Mouse (Mus musculus) right cerebral cortex, postnatal 14 days (tissue): ENCODE data around the gene Pdha1.

ENCODE experiments used
- DNase-seq: peaks from one replicate; pipeline ENCODE4 v3.0.0; 2022

Gene Pdha1

GRCm38 (mm10) chrX:160137861-160138717 lies at the start of gene Pdha1:
Pdha1 (minus strand) TSS chrX:160138413.
- peak; percentile 81 for DNase-seq

GRCm38 (mm10) chrX:160179032-160179431 lies 40.8 kb upstream of the Pdha1 start:
- DNase-seq = no peak

- peak; percentile 60 for DNase-seq
Measured at GRCm38 (mm10) chrX:160170150-160170549, 31.9 kb upstream of the Pdha1 start.

GRCm38 (mm10) chrX:160166246-160166985 lies 28.2 kb upstream of the Pdha1 start:
- no peak for DNase-seq

- DNase-seq = no peak
Measured at GRCm38 (mm10) chrX:160164259-160164658, 26.0 kb upstream of the Pdha1 start.

- DNase-seq = no peak
Measured at GRCm38 (mm10) chrX:160153147-160153815, 15.1 kb upstream of the Pdha1 start.

- no peak for DNase-seq
Measured at GRCm38 (mm10) chrX:160148859-160149258, 10.6 kb upstream of the Pdha1 start.

GRCm38 (mm10) chrX:160147406-160147805 lies 9.2 kb upstream of the Pdha1 start:
- DNase-seq = no peak

- no peak for DNase-seq
Measured at GRCm38 (mm10) chrX:160146806-160147205, 8.6 kb upstream of the Pdha1 start.

- no peak for DNase-seq
Measured at GRCm38 (mm10) chrX:160137177-160137860, 894 bp downstream of the Pdha1 start.

- DNase-seq = no peak
Measured at GRCm38 (mm10) chrX:160136153-160136552, 2.1 kb downstream of the Pdha1 start.

- no peak for DNase-seq
Measured at GRCm38 (mm10) chrX:160135719-160136118, 2.5 kb downstream of the Pdha1 start.

GRCm38 (mm10) chrX:160134136-160134843 lies 3.9 kb downstream of the Pdha1 start:
- DNase-seq = no peak

- peak; percentile 75 for DNase-seq
Measured at GRCm38 (mm10) chrX:160116658-160117057, 21.6 kb downstream of the Pdha1 start.

- no peak for DNase-seq
Measured at GRCm38 (mm10) chrX:160116074-160116473, 22.1 kb downstream of the Pdha1 start.

- no peak for DNase-seq
Measured at GRCm38 (mm10) chrX:160113777-160114176, 24.4 kb downstream of the Pdha1 start.

- DNase-seq = no peak
Measured at GRCm38 (mm10) chrX:160107817-160108216, 30.4 kb downstream of the Pdha1 start.

- DNase-seq = no peak
Measured at GRCm38 (mm10) chrX:160091973-160092372, 46.2 kb downstream of the Pdha1 start.
